Mouse (Mus musculus): ENCODE measurements around the gene Pakap. TPM values are rescaled to one million over a fixed set of nuclear protein-coding genes. Genes with fewer than 3 reads are reported as not detected.
A peak's percentile ranks its signal among the peaks of the same experiment; 100 is the strongest.

Gene Pakap
- polyA plus RNA-seq, 2 experiments, result 0.51 TPM; not detected in 1

DNA sequence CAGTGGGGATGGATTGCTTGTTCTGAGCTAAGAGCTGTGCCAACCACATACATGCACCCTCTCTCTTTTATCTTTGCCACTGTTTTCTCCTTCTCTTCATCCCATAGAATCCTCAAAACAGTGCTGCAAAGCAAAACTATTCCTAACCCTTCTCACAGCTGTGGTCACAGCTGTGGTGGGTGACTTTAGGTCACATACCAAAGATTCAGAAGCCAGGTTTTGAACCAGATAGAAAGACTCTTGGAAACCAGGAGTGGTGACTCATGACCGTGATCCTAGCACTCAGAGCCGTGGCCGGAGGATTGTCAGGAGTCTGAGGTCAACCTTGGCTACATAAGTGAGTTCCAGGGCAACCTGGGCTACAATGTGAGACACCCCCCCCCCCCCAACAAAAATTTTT is 201.0 kb downstream of the Pakap start:
- ATAC-seq (ENCODE audit: insufficient read depth) (no peak), DNase-seq (ENCODE audit: low read depth in 3 of 3, low spot score in 3 of 3) (no peak)
- H3K4me1 ChIP-seq (replicated peaks; ENCODE audit: control insufficient read depth in 2 of 2, insufficient read depth in 2 of 2, low read length in 1 of 2), result peaks cover 0 to 4% of the 10 kb centered on the region in 2 experiments; a peak in 2 of 4 replicates
- no peaks in the 10 kb centered on the region for H3K9me3 ChIP-seq (ENCODE audit: control insufficient read depth, low read length)
- H3K4me3 ChIP-seq (ENCODE audit: insufficient read depth in 1 of 2, low read depth in 2 of 2, low read length in 2 of 2), result no peak overlapping the region
- H3K27me3 ChIP-seq (ENCODE audit: control insufficient read depth, insufficient read depth, low read length), result no peaks in the 10 kb centered on the region
- TF ChIP-seq EP300 (IDR thresholded peaks at IDR 0.05; ENCODE audit: low read depth) (no peak), CTCF (IDR thresholded peaks at IDR 0.05; ENCODE audit: low read depth) (no peak)
- H3K27ac ChIP-seq, result no peak overlapping the region
- WGBS (ENCODE audit: insufficient replicate concordance), result 71% methylated on average over 3 of the region's 3 CpGs
- H3K36me3 ChIP-seq (replicated peaks; ENCODE audit: control insufficient read depth, insufficient read depth, low read depth), result no peaks in the 10 kb centered on the region
- H3K9ac ChIP-seq (replicated peaks), result no peak overlapping the region
- H3K4me2 ChIP-seq (ENCODE audit: low read depth), result no peak overlapping the region

DNA sequence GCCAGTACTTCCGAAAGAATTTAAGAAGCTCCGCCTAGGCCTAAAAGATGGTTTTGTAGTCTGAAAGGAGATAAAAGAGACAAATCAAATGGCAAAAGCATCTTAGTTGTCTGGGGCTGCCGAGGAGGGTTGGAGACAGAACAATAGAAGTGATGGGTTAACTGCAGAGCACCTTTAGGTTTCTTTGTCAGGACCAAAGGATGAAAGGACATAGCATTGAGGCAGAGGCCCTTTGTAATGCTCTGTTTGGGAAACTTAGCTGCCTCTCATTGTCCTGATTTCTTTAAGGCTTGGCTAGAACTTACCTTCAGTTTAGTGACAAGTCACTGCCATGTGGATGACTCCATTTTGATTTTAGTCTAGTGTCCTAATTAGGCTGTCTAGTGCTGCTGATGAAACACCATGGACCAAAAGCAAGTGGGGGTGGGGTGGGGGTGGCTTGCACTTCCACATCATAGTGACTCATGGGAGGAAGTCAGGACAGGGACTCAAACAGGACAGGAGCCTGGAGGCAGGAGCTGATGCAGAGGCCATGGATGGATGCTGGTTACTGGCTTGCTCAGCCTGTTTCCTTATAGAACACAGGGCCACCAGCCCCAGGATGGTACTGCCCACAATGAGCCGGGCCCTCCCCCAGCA is 202.3 kb downstream of the Pakap start:
- DNase-seq (ENCODE audit: low read depth in 3 of 3, low spot score in 3 of 3) (no peak), ATAC-seq (ENCODE audit: insufficient read depth) (no peak)
- H3K27ac ChIP-seq, result no peak overlapping the region
- no peak overlapping the region for H3K4me3 ChIP-seq (ENCODE audit: insufficient read depth in 1 of 2, low read depth in 2 of 2, low read length in 2 of 2)
- H3K9me3 ChIP-seq (ENCODE audit: control insufficient read depth, low read length), result no peaks in the 10 kb centered on the region
- TF ChIP-seq CTCF (IDR thresholded peaks at IDR 0.05; ENCODE audit: low read depth) (no peak), EP300 (IDR thresholded peaks at IDR 0.05; ENCODE audit: low read depth) (no peak)
- H3K27me3 ChIP-seq (ENCODE audit: control insufficient read depth, insufficient read depth, low read length), result no peaks in the 10 kb centered on the region
- H3K4me2 ChIP-seq (ENCODE audit: low read depth), result no peak overlapping the region
- 68% methylated on average over 4 of the region's 4 CpGs for WGBS (ENCODE audit: insufficient replicate concordance)
- no peaks in the 10 kb centered on the region for H3K36me3 ChIP-seq (replicated peaks; ENCODE audit: control insufficient read depth, insufficient read depth, low read depth)
- H3K4me1 ChIP-seq (replicated peaks; ENCODE audit: control insufficient read depth in 2 of 2, insufficient read depth in 2 of 2, low read length in 1 of 2), result peaks cover 0 to 9% of the 10 kb centered on the region in 2 experiments; a peak in 2 of 4 replicates
- H3K9ac ChIP-seq (replicated peaks), result no peak overlapping the region

DNA sequence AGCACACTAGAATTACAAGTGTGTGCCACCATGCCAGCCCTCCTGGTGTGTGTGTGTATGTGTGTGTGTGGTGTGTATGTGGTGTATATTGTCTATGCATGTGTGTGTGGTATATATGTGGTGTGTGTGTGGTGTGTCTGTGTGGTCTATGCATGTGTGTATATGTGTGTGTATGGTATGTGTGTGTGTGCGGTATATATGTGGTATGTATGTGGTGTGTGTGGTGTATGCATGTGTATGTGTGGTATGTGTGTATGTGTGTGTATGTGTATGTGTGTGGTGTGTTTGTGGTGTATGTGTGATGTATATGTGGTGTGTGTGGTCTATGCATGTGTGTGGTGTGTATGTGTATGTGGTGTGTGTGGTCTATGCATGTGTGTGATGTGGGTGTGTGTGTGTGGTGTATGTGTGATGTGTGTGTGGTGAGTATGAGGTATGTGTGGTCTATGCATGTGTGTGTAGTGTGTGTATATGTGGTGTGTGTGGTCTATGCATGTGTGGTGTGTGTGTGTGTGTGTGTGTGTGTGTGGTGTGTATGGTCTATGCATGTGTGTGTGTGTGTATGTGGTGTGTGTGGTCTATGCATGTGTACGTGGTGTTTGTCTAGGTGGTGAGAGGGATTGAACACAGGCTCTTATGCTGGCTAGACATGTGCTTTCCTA is 203.7 kb downstream of the Pakap start:
- H3K36me3 ChIP-seq (replicated peaks; ENCODE audit: control insufficient read depth, insufficient read depth, low read depth), result no peaks in the 10 kb centered on the region
- peaks cover 0 to 9% of the 10 kb centered on the region in 2 experiments; a peak in 2 of 4 replicates for H3K4me1 ChIP-seq (replicated peaks; ENCODE audit: control insufficient read depth in 2 of 2, insufficient read depth in 2 of 2, low read length in 1 of 2)
- TF ChIP-seq CTCF (IDR thresholded peaks at IDR 0.05; ENCODE audit: low read depth) (no peak), EP300 (IDR thresholded peaks at IDR 0.05; ENCODE audit: low read depth) (no peak)
- DNase-seq (ENCODE audit: low read depth in 3 of 3, low spot score in 3 of 3), result no peak
- H3K9me3 ChIP-seq (ENCODE audit: control insufficient read depth, low read length), result no peaks in the 10 kb centered on the region
- H3K27me3 ChIP-seq (ENCODE audit: control insufficient read depth, insufficient read depth, low read length), result no peaks in the 10 kb centered on the region
- H3K27ac ChIP-seq, result no peak overlapping the region
- no peak overlapping the region for H3K4me2 ChIP-seq (ENCODE audit: low read depth)
- H3K9ac ChIP-seq (replicated peaks), result no peak overlapping the region
- no peak for ATAC-seq (ENCODE audit: insufficient read depth)
- WGBS (ENCODE audit: insufficient replicate concordance), result 76% methylated on average over 2 of the region's 2 CpGs
- no peak overlapping the region for H3K4me3 ChIP-seq (ENCODE audit: insufficient read depth in 1 of 2, low read depth in 2 of 2, low read length in 2 of 2)

GRCm38 (mm10) chr4:57772851-57773510 is 205.0 kb downstream of the Pakap start:
- Histone ChIP-seq H3K36me3 (replicated peaks; ENCODE audit: control insufficient read depth, insufficient read depth, low read depth) (no peaks in the 10 kb centered on the region), H3K4me3 (ENCODE audit: insufficient read depth in 1 of 2, low read depth in 2 of 2, low read length in 2 of 2) (no peak overlapping the region), H3K27me3 (ENCODE audit: control insufficient read depth, insufficient read depth, low read length) (no peaks in the 10 kb centered on the region), H3K4me2 (ENCODE audit: low read depth) (no peak overlapping the region), H3K27ac (no peak overlapping the region), H3K9ac (replicated peaks) (no peak overlapping the region), H3K4me1 (replicated peaks; ENCODE audit: control insufficient read depth in 2 of 2, insufficient read depth in 2 of 2, low read length in 1 of 2) (peaks cover 0 to 9% of the 10 kb centered on the region in 2 experiments; a peak in 2 of 4 replicates), H3K9me3 (ENCODE audit: control insufficient read depth, low read length) (no peaks in the 10 kb centered on the region)
- DNase-seq (ENCODE audit: low read depth in 3 of 3, low spot score in 3 of 3) (peak in 2 of 3 experiments; percentile 30 to 33), ATAC-seq (ENCODE audit: insufficient read depth) (no peak)
- TF ChIP-seq CTCF (IDR thresholded peaks at IDR 0.05; ENCODE audit: low read depth) (no peak), EP300 (IDR thresholded peaks at IDR 0.05; ENCODE audit: low read depth) (no peak)
- 13% methylated on average over 11 of the region's 11 CpGs for WGBS (ENCODE audit: insufficient replicate concordance)

DNA sequence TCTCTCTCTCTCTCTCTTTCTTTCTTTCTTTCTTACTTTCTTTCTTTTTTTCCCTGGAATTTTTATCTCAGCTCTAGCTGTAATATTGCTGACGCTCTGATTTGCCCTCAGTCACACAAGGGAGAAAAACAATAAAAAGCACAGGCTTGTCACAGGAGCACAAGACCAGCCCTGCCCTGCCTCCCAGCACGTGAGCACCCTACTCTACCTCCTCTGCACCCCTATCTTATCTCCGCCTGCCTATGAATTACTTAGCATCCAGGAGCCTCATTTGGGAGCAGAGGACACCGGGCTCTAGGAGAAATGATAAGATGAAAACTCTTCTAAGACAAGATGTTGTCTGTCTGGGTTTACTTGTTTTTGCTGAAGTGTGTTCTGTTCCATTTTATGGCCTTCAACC is 206.5 kb downstream of the Pakap start:
- H3K27me3 ChIP-seq (ENCODE audit: control insufficient read depth, insufficient read depth, low read length), result no peaks in the 10 kb centered on the region
- H3K4me2 ChIP-seq (ENCODE audit: low read depth), result no peak overlapping the region
- H3K4me3 ChIP-seq (ENCODE audit: insufficient read depth in 1 of 2, low read depth in 2 of 2, low read length in 2 of 2), result no peak overlapping the region
- H3K27ac ChIP-seq, result no peak overlapping the region
- peaks cover 0 to 9% of the 10 kb centered on the region in 2 experiments; a peak in 2 of 4 replicates for H3K4me1 ChIP-seq (replicated peaks; ENCODE audit: control insufficient read depth in 2 of 2, insufficient read depth in 2 of 2, low read length in 1 of 2)
- ATAC-seq (ENCODE audit: insufficient read depth) (peak; percentile 58; the same call in 1 of the 2 replicates), DNase-seq (ENCODE audit: low read depth in 3 of 3, low spot score in 3 of 3) (no peak)
- no peak overlapping the region for H3K9ac ChIP-seq (replicated peaks)
- WGBS (ENCODE audit: insufficient replicate concordance), result 14% methylated on average over 4 of the region's 4 CpGs
- TF ChIP-seq CTCF (IDR thresholded peaks at IDR 0.05; ENCODE audit: low read depth) (no peak), EP300 (IDR thresholded peaks at IDR 0.05; ENCODE audit: low read depth) (no peak)
- H3K36me3 ChIP-seq (replicated peaks; ENCODE audit: control insufficient read depth, insufficient read depth, low read depth), result no peaks in the 10 kb centered on the region
- H3K9me3 ChIP-seq (ENCODE audit: control insufficient read depth, low read length), result no peaks in the 10 kb centered on the region

Measured in liver, embryonic 14.5 days (tissue).